Mouse (Mus musculus): ENCODE results near the gene Vmn2r45.
"Not testable (repeated sequence)": the region's sequence is repeated elsewhere in the genome, so short reads cannot be mapped to it uniquely, and the experiment has no call there.

Gene Vmn2r45

DNA sequence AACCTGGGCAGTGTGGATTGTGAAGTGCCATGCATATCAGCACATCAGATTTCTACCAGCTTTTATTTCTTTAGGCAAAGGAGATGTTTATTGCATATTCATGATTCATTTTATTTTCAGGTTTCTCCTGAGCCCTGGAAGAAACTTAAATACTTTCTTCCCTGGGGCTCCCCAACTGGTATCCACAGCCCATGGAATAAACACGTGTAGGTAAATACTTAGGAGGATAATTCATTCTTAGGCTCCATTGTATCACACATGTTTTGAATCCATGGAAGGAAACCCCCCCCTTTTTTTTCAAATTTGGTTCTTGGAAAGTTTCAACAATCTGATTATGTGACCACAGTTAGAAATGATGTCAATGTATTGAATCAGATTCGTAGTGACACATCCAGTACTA, at the start of gene Vmn2r45:
Vmn2r45 (minus strand) TSS at position 101 of the 400 bp plus-strand sequence.
- DNase-seq (ENCODE audit: low spot score in 2 of 2) = not testable (repeated sequence)

Data from spleen, postnatal 14 days (tissue).